Mouse (Mus musculus): Measurements from ENCODE around the gene Zfp668. TPM values are rescaled to one million over a fixed set of nuclear protein-coding genes. Genes with fewer than 3 reads are reported as not detected.

Zfp668 gene
- polyA plus RNA-seq (2014; fragmentation: Nextera tagmentation; extraction: Ambion mirVana), result 27.7 and 28.9 TPM in 2 replicates

DNA sequence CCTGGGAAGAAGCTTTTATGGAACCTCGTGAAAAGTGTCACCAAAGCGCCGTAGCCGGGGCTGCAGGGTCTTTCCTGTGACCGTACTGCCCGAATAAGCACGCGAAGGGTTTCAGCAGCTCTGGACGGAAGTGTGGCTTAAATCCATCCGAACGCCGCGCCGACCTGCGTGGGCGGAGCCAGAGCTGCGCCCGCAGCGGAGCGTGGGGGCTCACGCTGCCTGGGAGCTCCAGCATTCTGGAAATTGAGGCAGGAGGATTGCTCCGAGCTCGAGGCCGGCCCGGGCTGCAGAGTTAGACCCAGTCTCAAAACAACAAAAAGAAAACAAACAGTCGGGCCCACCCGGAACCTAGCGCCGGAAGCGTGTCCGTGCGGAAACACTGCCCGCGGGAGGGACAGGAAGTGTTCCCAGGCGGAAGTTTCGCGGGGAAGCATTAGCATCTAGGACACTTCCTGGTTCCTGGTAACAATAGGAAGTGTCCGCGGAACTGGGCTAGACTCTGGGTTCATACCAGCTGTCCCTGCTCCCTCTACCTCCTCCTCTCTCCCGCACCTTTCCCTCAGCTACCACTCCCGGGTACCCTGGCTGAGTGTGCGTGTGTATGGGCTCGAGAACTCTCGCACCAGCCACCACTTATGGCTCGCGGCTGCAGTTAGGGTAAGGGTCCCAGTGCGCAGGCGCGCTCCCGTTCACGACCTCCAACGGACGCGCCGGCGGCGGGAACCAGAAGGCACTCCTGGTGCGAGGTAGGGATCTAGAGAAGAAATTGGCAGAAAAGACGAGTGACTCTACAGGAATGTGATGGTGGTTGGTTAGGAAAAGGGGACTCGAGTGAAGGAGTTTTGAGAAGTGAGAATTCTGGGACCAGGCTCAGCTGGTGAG, at the start of gene Zfp668:
TSS of gene Zfp668 (minus strand) at position 362 of the 882 bp plus-strand sequence.
- Histone ChIP-seq H3K9ac (ENCODE audit: low read length) (peak within 1 kb of the TSS; percentile 99), H3K4me3 (ENCODE audit: low read depth, low read length) (peak within 1 kb of the TSS; percentile 73), H3K27me3 (ENCODE audit: control insufficient read depth, insufficient read depth, low read length) (no peaks in the 10 kb centered on the region), H3K4me2 (ENCODE audit: low read depth, severe bottlenecking) (peak within 1 kb of the TSS; percentile 72), H3K4me1 (ENCODE audit: control insufficient read depth, insufficient read depth, low read length) (peaks cover 11% of the 10 kb centered on the region), H3K9me3 (ENCODE audit: control insufficient read depth, low read length) (no peaks in the 10 kb centered on the region), H3K36me3 (ENCODE audit: control insufficient read depth, insufficient read depth, low read length) (peaks cover 41% of the 10 kb centered on the region), H3K27ac (replicated peaks; ENCODE audit: low read depth, low read length) (peak within 1 kb of the TSS; percentile 96)
- under 1% methylated on average over 60 of the region's 60 CpGs for WGBS
- ATAC-seq (ENCODE audit: insufficient number of reproducible peaks, low FRiP score, low TSS enrichment, low read depth) (peak; percentile 59; the same call in 1 of the 2 replicates), DNase-seq (ENCODE audit: low spot score) (peak; percentile 95)

DNA sequence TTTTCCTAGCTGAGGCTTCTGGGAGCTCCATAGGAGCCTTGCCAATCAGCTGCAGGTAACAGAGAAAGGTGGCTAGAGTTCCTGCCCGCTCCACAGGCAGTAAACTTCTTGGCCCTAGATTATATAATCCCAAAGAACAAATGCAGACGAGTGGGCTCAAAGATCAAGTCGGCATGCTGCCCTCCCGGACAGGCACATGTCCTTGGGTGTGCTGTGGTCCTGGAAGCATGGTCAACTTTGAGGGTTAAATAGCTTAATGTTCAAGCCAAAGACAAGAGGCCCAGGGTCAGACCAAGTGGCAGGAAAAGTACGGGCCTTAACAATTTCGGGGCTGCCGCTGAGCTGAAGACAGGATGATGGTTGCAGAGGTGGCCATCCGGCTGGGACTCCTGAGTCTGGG, 49.4 kb upstream of the Zfp668 start:
- Histone ChIP-seq H3K27ac (replicated peaks; ENCODE audit: low read depth, low read length) (no peak overlapping the region), H3K4me2 (ENCODE audit: low read depth, severe bottlenecking) (peak overlapping the region; percentile 17; the same call in 1 of the 2 replicates), H3K4me3 (ENCODE audit: low read depth, low read length) (no peak overlapping the region), H3K36me3 (ENCODE audit: control insufficient read depth, insufficient read depth, low read length) (peaks cover 5% of the 10 kb centered on the region; the same call in 1 of the 2 replicates), H3K9ac (ENCODE audit: low read length) (no peak overlapping the region), H3K27me3 (ENCODE audit: control insufficient read depth, insufficient read depth, low read length) (peaks cover 18% of the 10 kb centered on the region), H3K4me1 (ENCODE audit: control insufficient read depth, insufficient read depth, low read length) (no peaks in the 10 kb centered on the region), H3K9me3 (ENCODE audit: control insufficient read depth, low read length) (no peaks in the 10 kb centered on the region)
- DNase-seq (ENCODE audit: low spot score) (no peak), ATAC-seq (ENCODE audit: insufficient number of reproducible peaks, low FRiP score, low TSS enrichment, low read depth) (no peak)
- 89% methylated on average over 8 of the region's 8 CpGs for WGBS

DNA sequence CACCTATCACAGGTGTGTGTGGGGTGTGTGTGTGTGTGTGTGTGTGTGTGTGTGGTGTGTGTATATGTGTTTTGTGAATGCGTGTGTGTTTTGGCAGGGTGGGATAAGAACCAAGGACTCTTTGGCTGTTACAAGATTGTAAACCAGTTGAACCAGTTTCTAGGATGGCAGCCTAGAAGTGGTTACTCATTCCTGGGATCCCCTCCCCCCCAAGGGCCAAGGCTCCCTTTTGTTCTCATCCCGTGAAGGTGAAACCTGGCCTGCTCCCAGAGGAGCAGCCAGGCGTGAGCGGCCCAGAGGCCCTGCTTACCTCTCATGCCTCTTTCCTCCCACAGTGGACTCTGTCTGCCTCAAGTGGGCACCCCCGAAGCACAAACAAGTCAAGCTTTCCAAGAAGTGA, 48.6 kb upstream of the Zfp668 start:
- Histone ChIP-seq H3K9me3 (ENCODE audit: control insufficient read depth, low read length) (no peaks in the 10 kb centered on the region), H3K4me2 (ENCODE audit: low read depth, severe bottlenecking) (no peak overlapping the region), H3K4me1 (ENCODE audit: control insufficient read depth, insufficient read depth, low read length) (no peaks in the 10 kb centered on the region), H3K27ac (replicated peaks; ENCODE audit: low read depth, low read length) (no peak overlapping the region), H3K4me3 (ENCODE audit: low read depth, low read length) (no peak overlapping the region), H3K36me3 (ENCODE audit: control insufficient read depth, insufficient read depth, low read length) (peaks cover 5% of the 10 kb centered on the region; the same call in 1 of the 2 replicates), H3K27me3 (ENCODE audit: control insufficient read depth, insufficient read depth, low read length) (peaks cover 16% of the 10 kb centered on the region), H3K9ac (ENCODE audit: low read length) (no peak overlapping the region)
- WGBS, result 79% methylated on average over 5 of the region's 5 CpGs
- DNase-seq (ENCODE audit: low spot score) (no peak), ATAC-seq (ENCODE audit: insufficient number of reproducible peaks, low FRiP score, low TSS enrichment, low read depth) (no peak)

DNA sequence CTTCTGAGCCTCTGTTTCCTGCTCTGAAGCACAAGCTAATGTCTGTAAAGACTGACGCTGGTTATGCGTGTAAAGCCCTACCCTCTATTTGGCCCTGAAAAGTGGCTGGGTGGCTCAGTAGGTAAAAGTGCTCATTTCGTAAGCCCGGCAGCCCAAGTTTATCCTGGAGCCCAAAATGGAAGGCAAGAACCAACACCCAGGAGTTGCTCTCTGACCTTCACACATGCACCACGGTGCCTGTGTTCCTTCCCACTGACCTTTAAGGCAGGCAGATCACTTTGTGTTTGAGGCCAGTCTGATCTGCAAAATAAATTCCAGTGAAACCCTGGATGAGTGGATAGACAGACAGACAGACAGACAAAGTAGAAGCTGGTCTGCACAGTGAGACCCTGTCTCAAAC, 47.1 kb upstream of the Zfp668 start:
- H3K4me3 ChIP-seq (ENCODE audit: low read depth, low read length), result no peak overlapping the region
- 89% methylated on average over 5 of the region's 5 CpGs for WGBS
- no peak for ATAC-seq (ENCODE audit: insufficient number of reproducible peaks, low FRiP score, low TSS enrichment, low read depth)

DNA sequence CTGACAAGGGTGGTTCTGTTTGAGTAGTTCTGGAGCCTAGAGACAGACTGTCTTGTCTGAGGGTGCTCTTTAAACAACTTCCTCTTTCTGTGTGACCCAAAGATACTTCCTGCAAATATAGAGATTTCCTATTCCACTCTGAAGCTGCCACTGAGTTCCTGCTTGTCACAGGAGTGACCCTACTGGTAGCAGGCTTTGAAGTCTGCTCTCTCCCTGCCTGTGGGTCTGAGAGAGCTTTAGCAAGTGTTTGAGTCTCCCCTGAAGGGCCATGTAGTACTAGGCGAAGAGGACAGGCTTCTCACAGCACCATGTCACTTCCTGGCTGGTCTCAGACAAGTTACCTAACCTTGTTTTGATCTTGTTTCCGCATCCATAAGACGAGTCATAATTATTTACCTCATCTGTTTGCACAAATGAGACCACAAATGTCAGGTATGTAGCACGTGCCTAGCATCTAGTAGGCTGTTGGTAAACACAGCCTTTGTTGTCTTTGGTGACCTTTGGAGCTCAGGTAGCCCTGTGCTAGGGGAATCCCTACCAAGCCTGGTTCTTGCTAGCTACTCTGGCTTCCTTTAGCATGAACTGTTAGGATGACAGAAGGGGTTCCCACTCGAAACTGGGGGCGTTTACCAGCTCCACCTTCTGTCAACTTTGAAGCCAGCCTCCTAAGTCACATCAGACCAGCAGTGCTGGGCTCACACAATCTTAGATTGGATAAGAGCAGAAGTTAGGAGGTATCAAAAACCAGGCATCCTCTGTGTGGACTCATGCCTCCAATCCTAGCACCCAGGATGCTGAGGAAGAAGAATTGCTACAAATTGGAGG, 46.0 kb upstream of the Zfp668 start:
- Histone ChIP-seq H3K9ac (ENCODE audit: low read length) (no peak overlapping the region), H3K27me3 (ENCODE audit: control insufficient read depth, insufficient read depth, low read length) (no peaks in the 10 kb centered on the region; the same call in 1 of the 2 replicates), H3K4me1 (ENCODE audit: control insufficient read depth, insufficient read depth, low read length) (no peaks in the 10 kb centered on the region), H3K27ac (replicated peaks; ENCODE audit: low read depth, low read length) (no peak overlapping the region), H3K4me3 (ENCODE audit: low read depth, low read length) (no peak overlapping the region), H3K9me3 (ENCODE audit: control insufficient read depth, low read length) (no peaks in the 10 kb centered on the region), H3K36me3 (ENCODE audit: control insufficient read depth, insufficient read depth, low read length) (peaks cover 8% of the 10 kb centered on the region; the same call in 1 of the 2 replicates), H3K4me2 (ENCODE audit: low read depth, severe bottlenecking) (no peak overlapping the region)
- no peak for DNase-seq (ENCODE audit: low spot score)
- WGBS, result 79% methylated on average over 6 of the region's 6 CpGs
- no peak for ATAC-seq (ENCODE audit: insufficient number of reproducible peaks, low FRiP score, low TSS enrichment, low read depth)

More for the DNA sequence above, 47.1 kb upstream of the Zfp668 start:
- no peak for DNase-seq (ENCODE audit: low spot score)
- no peaks in the 10 kb centered on the region for H3K9me3 ChIP-seq (ENCODE audit: control insufficient read depth, low read length)
- H3K36me3 ChIP-seq (ENCODE audit: control insufficient read depth, insufficient read depth, low read length), result peaks cover 8% of the 10 kb centered on the region; the same call in 1 of the 2 replicates
- H3K9ac ChIP-seq (ENCODE audit: low read length), result no peak overlapping the region
- no peak overlapping the region for H3K4me2 ChIP-seq (ENCODE audit: low read depth, severe bottlenecking)
- no peak overlapping the region for H3K27ac ChIP-seq (replicated peaks; ENCODE audit: low read depth, low read length)
- H3K27me3 ChIP-seq (ENCODE audit: control insufficient read depth, insufficient read depth, low read length), result peaks cover 2% of the 10 kb centered on the region; the same call in 1 of the 2 replicates
- no peaks in the 10 kb centered on the region for H3K4me1 ChIP-seq (ENCODE audit: control insufficient read depth, insufficient read depth, low read length)

DNA sequence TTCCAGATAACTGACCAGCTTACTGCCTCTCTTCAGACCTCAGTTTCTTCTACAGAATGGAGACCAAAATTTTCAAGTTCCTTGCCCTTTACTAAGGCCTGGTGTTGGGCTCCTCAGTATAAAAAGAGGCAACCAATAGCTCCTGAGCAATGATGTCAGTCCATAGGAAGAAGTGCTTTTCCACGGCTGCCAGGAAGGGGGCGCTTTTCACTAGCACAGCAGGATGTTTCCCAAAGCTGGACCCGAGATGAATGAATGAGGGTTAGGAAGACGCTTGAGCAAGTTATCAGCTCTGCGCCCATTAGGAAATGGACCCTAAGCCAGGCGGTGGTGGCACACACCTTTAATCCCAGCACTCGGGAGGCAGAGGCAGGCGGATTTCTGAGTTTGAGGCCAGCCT, 44.9 kb upstream of the Zfp668 start:
- no peak for DNase-seq (ENCODE audit: low spot score)
- Histone ChIP-seq H3K27me3 (ENCODE audit: control insufficient read depth, insufficient read depth, low read length) (no peaks in the 10 kb centered on the region), H3K27ac (replicated peaks; ENCODE audit: low read depth, low read length) (no peak overlapping the region), H3K4me2 (ENCODE audit: low read depth, severe bottlenecking) (no peak overlapping the region), H3K9ac (ENCODE audit: low read length) (no peak overlapping the region), H3K9me3 (ENCODE audit: control insufficient read depth, low read length) (no peaks in the 10 kb centered on the region), H3K4me3 (ENCODE audit: low read depth, low read length) (no peak overlapping the region), H3K4me1 (ENCODE audit: control insufficient read depth, insufficient read depth, low read length) (no peaks in the 10 kb centered on the region), H3K36me3 (ENCODE audit: control insufficient read depth, insufficient read depth, low read length) (peaks cover 9% of the 10 kb centered on the region; the same call in 1 of the 2 replicates)
- ATAC-seq (ENCODE audit: insufficient number of reproducible peaks, low FRiP score, low TSS enrichment, low read depth), result no peak
- WGBS, result 62% methylated on average over 8 of the region's 8 CpGs

DNA sequence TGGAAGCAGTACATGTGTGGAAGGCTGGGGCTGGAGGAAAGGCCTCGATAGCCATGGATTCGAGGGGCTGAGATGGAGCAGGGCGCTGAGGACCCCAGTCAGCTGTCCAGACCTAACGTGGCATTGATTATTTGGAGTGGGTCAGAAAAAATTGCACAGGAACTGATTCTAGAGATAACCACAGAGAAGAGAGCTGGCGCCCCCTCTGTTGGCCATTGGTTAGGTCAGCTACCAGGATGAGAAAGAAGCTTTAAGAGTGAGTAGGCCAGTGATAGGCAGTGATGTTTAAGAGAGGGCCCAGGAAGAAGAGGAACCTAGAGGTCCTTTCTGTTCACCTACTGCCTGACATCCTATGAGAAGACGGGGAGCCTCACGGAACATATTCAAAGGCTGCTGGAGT, 42.7 kb upstream of the Zfp668 start:
- no peak for DNase-seq (ENCODE audit: low spot score)
- peaks cover 8% of the 10 kb centered on the region; the same call in 1 of the 2 replicates for H3K36me3 ChIP-seq (ENCODE audit: control insufficient read depth, insufficient read depth, low read length)
- WGBS, result 84% methylated on average over 7 of the region's 7 CpGs

DNA sequence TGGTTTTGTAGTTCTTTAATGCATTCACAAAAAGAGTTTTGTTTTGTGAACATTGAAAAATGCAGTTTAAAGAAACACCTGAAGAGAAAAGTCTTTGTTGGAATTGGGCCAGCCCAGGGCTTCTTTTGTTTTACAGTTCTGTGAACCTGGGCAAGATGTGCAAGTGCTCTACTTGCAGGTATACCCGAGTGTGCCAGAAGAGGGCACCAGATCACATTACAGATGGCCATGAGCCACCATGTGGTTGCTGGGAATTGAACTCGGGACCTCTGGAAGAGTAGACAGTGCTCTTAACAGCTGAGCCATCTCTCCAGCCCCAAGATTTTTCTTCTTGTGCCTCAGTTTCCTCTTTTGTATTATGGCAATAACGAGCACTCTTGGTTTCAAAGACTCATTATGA, 41.6 kb upstream of the Zfp668 start:
- Histone ChIP-seq H3K4me2 (ENCODE audit: low read depth, severe bottlenecking) (no peak overlapping the region), H3K27ac (replicated peaks; ENCODE audit: low read depth, low read length) (no peak overlapping the region), H3K9ac (ENCODE audit: low read length) (no peak overlapping the region), H3K4me3 (ENCODE audit: low read depth, low read length) (no peak overlapping the region), H3K36me3 (ENCODE audit: control insufficient read depth, insufficient read depth, low read length) (peaks cover 8% of the 10 kb centered on the region; the same call in 1 of the 2 replicates), H3K27me3 (ENCODE audit: control insufficient read depth, insufficient read depth, low read length) (no peaks in the 10 kb centered on the region), H3K4me1 (ENCODE audit: control insufficient read depth, insufficient read depth, low read length) (no peaks in the 10 kb centered on the region), H3K9me3 (ENCODE audit: control insufficient read depth, low read length) (no peaks in the 10 kb centered on the region)
- DNase-seq (ENCODE audit: low spot score) (peak; percentile 65), ATAC-seq (ENCODE audit: insufficient number of reproducible peaks, low FRiP score, low TSS enrichment, low read depth) (no peak)
- WGBS, result 56% methylated on average over 3 of the region's 3 CpGs

More for the DNA sequence above, 42.7 kb upstream of the Zfp668 start:
- Histone ChIP-seq H3K27ac (replicated peaks; ENCODE audit: low read depth, low read length) (no peak overlapping the region), H3K9me3 (ENCODE audit: control insufficient read depth, low read length) (no peaks in the 10 kb centered on the region), H3K4me3 (ENCODE audit: low read depth, low read length) (no peak overlapping the region), H3K4me1 (ENCODE audit: control insufficient read depth, insufficient read depth, low read length) (no peaks in the 10 kb centered on the region), H3K4me2 (ENCODE audit: low read depth, severe bottlenecking) (no peak overlapping the region), H3K27me3 (ENCODE audit: control insufficient read depth, insufficient read depth, low read length) (no peaks in the 10 kb centered on the region), H3K9ac (ENCODE audit: low read length) (no peak overlapping the region)
- no peak for ATAC-seq (ENCODE audit: insufficient number of reproducible peaks, low FRiP score, low TSS enrichment, low read depth)
